Mouse (Mus musculus): ENCODE measurements around the gene Tlk1. TPM values are rescaled to one million over a fixed set of nuclear protein-coding genes. Genes with fewer than 3 reads are reported as not detected.

The Tlk1 gene
- polyA plus RNA-seq, 1 experiment from 2014 or later: 53.9 TPM

- peaks cover 59% of the 10 kb centered on the region for H3K36me3 ChIP-seq
- no peaks in the 10 kb centered on the region for H3K9me3 ChIP-seq (replicated peaks)
- no peak overlapping the region for H3K9ac ChIP-seq
- no peak for ATAC-seq
- no peak overlapping the region for H3K4me3 ChIP-seq
- H3K27me3 ChIP-seq (replicated peaks): no peaks in the 10 kb centered on the region
- H3K4me2 ChIP-seq: no peak overlapping the region
- peaks cover under 1% of the 10 kb centered on the region for H3K4me1 ChIP-seq
- no peak overlapping the region for H3K27ac ChIP-seq
- WGBS (ENCODE audit: insufficient replicate concordance): 84% methylated on average over 7 of the region's 7 CpGs
These were observed 115.3 kb downstream of the Tlk1 start for GRCm38 (mm10) chr2:70710236-70710635.

- Histone ChIP-seq H3K9me3 (replicated peaks) (no peaks in the 10 kb centered on the region), H3K4me2 (no peak overlapping the region), H3K9ac (no peak overlapping the region), H3K27me3 (replicated peaks) (no peaks in the 10 kb centered on the region), H3K36me3 (peaks cover 49% of the 10 kb centered on the region), H3K4me3 (no peak overlapping the region), H3K4me1 (peaks cover 10% of the 10 kb centered on the region), H3K27ac (no peak overlapping the region)
- ATAC-seq: no peak
- 79% methylated on average over 13 of the region's 13 CpGs for WGBS (ENCODE audit: insufficient replicate concordance)
These were observed 116.4 kb downstream of the Tlk1 start for GRCm38 (mm10) chr2:70708986-70709730.

GRCm38 (mm10) chr2:70702403-70702802 lies 123.1 kb downstream of the Tlk1 start:
- no peak overlapping the region for H3K27ac ChIP-seq

GRCm38 (mm10) chr2:70701571-70701970 lies 124.0 kb downstream of the Tlk1 start:
- no peaks in the 10 kb centered on the region for H3K9me3 ChIP-seq (replicated peaks)
- no peak overlapping the region for H3K9ac ChIP-seq
- no peaks in the 10 kb centered on the region for H3K27me3 ChIP-seq (replicated peaks)
- ATAC-seq: no peak
- no peak overlapping the region for H3K4me2 ChIP-seq
- H3K4me3 ChIP-seq: no peak overlapping the region
- WGBS (ENCODE audit: insufficient replicate concordance): 28% methylated on average over 9 of the region's 9 CpGs
- no peaks in the 10 kb centered on the region for H3K36me3 ChIP-seq
- no peak overlapping the region for H3K27ac ChIP-seq
- peaks cover 15% of the 10 kb centered on the region for H3K4me1 ChIP-seq

More at GRCm38 (mm10) chr2:70702403-70702802, 123.1 kb downstream of the Tlk1 start:
- no peak for ATAC-seq
- WGBS (ENCODE audit: insufficient replicate concordance): 16% methylated on average over 5 of the region's 5 CpGs
- Histone ChIP-seq H3K4me3 (no peak overlapping the region), H3K4me2 (no peak overlapping the region), H3K9ac (no peak overlapping the region), H3K27me3 (replicated peaks) (no peaks in the 10 kb centered on the region), H3K36me3 (no peaks in the 10 kb centered on the region), H3K9me3 (replicated peaks) (no peaks in the 10 kb centered on the region), H3K4me1 (peaks cover 15% of the 10 kb centered on the region)

GRCm38 (mm10) chr2:70700851-70701250 lies 124.7 kb downstream of the Tlk1 start:
- Histone ChIP-seq H3K4me2 (no peak overlapping the region), H3K9ac (no peak overlapping the region), H3K27ac (no peak overlapping the region), H3K9me3 (replicated peaks) (no peaks in the 10 kb centered on the region), H3K4me3 (no peak overlapping the region), H3K27me3 (replicated peaks) (no peaks in the 10 kb centered on the region), H3K36me3 (0 out of 2 replicates have a peak, but pooled peaks cover 3% of the 10 kb centered on the region), H3K4me1 (peaks cover 15% of the 10 kb centered on the region)
- no peak for ATAC-seq
- 83% methylated on average over 3 of the region's 3 CpGs for WGBS (ENCODE audit: insufficient replicate concordance)

GRCm38 (mm10) chr2:70695712-70696111 lies 129.8 kb downstream of the Tlk1 start:
- no peak for ATAC-seq
- Histone ChIP-seq H3K4me2 (no peak overlapping the region), H3K36me3 (peaks cover 33% of the 10 kb centered on the region), H3K9ac (no peak overlapping the region), H3K9me3 (replicated peaks) (no peaks in the 10 kb centered on the region), H3K27me3 (replicated peaks) (no peaks in the 10 kb centered on the region), H3K27ac (no peak overlapping the region), H3K4me1 (no peaks in the 10 kb centered on the region), H3K4me3 (no peak overlapping the region)
- WGBS (ENCODE audit: insufficient replicate concordance): 75% methylated on average over 10 of the region's 10 CpGs

- WGBS (ENCODE audit: insufficient replicate concordance): 87% methylated on average over 11 of the region's 11 CpGs
- no peaks in the 10 kb centered on the region for H3K4me1 ChIP-seq
- no peaks in the 10 kb centered on the region for H3K9me3 ChIP-seq (replicated peaks)
- H3K36me3 ChIP-seq: peaks cover 84% of the 10 kb centered on the region
- peak; percentile 30; the same call in 1 of the 2 replicates for ATAC-seq
- H3K27me3 ChIP-seq (replicated peaks): no peaks in the 10 kb centered on the region
- no peak overlapping the region for H3K9ac ChIP-seq
- H3K27ac ChIP-seq: no peak overlapping the region
- no peak overlapping the region for H3K4me3 ChIP-seq
- no peak overlapping the region for H3K4me2 ChIP-seq
These were observed 135.3 kb downstream of the Tlk1 start for GRCm38 (mm10) chr2:70690195-70690594.

- no peak overlapping the region for H3K4me2 ChIP-seq
- H3K4me3 ChIP-seq: no peak overlapping the region
- 89% methylated on average over 21 of the region's 21 CpGs for WGBS (ENCODE audit: insufficient replicate concordance)
- H3K27ac ChIP-seq: no peak overlapping the region
- no peaks in the 10 kb centered on the region for H3K27me3 ChIP-seq (replicated peaks)
- H3K9ac ChIP-seq: no peak overlapping the region
- H3K36me3 ChIP-seq: peaks cover 100% of the 10 kb centered on the region
- no peaks in the 10 kb centered on the region for H3K4me1 ChIP-seq
- no peak for ATAC-seq
- H3K9me3 ChIP-seq (replicated peaks): no peaks in the 10 kb centered on the region
These were observed 137.0 kb downstream of the Tlk1 start for GRCm38 (mm10) chr2:70688454-70689078.

GRCm38 (mm10) chr2:70682324-70682723 lies 143.2 kb downstream of the Tlk1 start:
- WGBS (ENCODE audit: insufficient replicate concordance): 79% methylated on average over 2 of the region's 2 CpGs

GRCm38 (mm10) chr2:70673445-70674126 lies 151.9 kb downstream of the Tlk1 start:
- WGBS (ENCODE audit: insufficient replicate concordance): 66% methylated on average over 7 of the region's 7 CpGs
- no peak overlapping the region for H3K4me2 ChIP-seq
- H3K9me3 ChIP-seq (replicated peaks): no peaks in the 10 kb centered on the region
- peaks cover 2% of the 10 kb centered on the region for H3K4me1 ChIP-seq
- no peak overlapping the region for H3K4me3 ChIP-seq
- no peaks in the 10 kb centered on the region for H3K27me3 ChIP-seq (replicated peaks)
- ATAC-seq: no peak
- no peak overlapping the region for H3K27ac ChIP-seq
- no peak overlapping the region for H3K9ac ChIP-seq
- peaks cover 15% of the 10 kb centered on the region for H3K36me3 ChIP-seq

More at GRCm38 (mm10) chr2:70682324-70682723, 143.2 kb downstream of the Tlk1 start:
- H3K4me1 ChIP-seq: no peaks in the 10 kb centered on the region
- H3K9me3 ChIP-seq (replicated peaks): no peaks in the 10 kb centered on the region
- H3K36me3 ChIP-seq: peaks cover 95% of the 10 kb centered on the region
- no peak overlapping the region for H3K27ac ChIP-seq
- no peak overlapping the region for H3K4me2 ChIP-seq
- H3K9ac ChIP-seq: no peak overlapping the region
- H3K27me3 ChIP-seq (replicated peaks): no peaks in the 10 kb centered on the region
- no peak for ATAC-seq
- no peak overlapping the region for H3K4me3 ChIP-seq

GRCm38 (mm10) chr2:70672476-70672875 lies 153.1 kb downstream of the Tlk1 start:
- H3K4me2 ChIP-seq: no peak overlapping the region
- H3K9me3 ChIP-seq (replicated peaks): no peaks in the 10 kb centered on the region
- H3K36me3 ChIP-seq: peaks cover 7% of the 10 kb centered on the region
- H3K4me3 ChIP-seq: no peak overlapping the region
- no peak for ATAC-seq
- WGBS (ENCODE audit: insufficient replicate concordance): 74% methylated on average over 2 of the region's 2 CpGs
- no peak overlapping the region for H3K9ac ChIP-seq
- no peaks in the 10 kb centered on the region for H3K27me3 ChIP-seq (replicated peaks)
- peaks cover 12% of the 10 kb centered on the region for H3K4me1 ChIP-seq
- H3K27ac ChIP-seq: no peak overlapping the region

GRCm38 (mm10) chr2:70669896-70670295 lies 155.6 kb downstream of the Tlk1 start:
- Histone ChIP-seq H3K4me3 (no peak overlapping the region), H3K4me1 (peaks cover 30% of the 10 kb centered on the region), H3K9ac (no peak overlapping the region), H3K9me3 (replicated peaks) (no peaks in the 10 kb centered on the region), H3K27ac (no peak overlapping the region), H3K27me3 (replicated peaks) (no peaks in the 10 kb centered on the region), H3K36me3 (peaks cover 7% of the 10 kb centered on the region; the same call in 1 of the 2 replicates), H3K4me2 (no peak overlapping the region)
- WGBS (ENCODE audit: insufficient replicate concordance): 33% methylated on average over 2 of the region's 2 CpGs
- ATAC-seq: no peak
